Mouse (Mus musculus): ENCODE results near the gene Ryr2.

- TF ChIP-seq CTCF (IDR thresholded peaks at IDR 0.05; ENCODE audit: borderline replicate concordance, extremely low read depth, insufficient read depth, insufficient read length) (peak; percentile 23; the same call in 1 of the 2 replicates), POLR2A (IDR thresholded peaks at IDR 0.05; ENCODE audit: borderline replicate concordance, extremely low read depth, insufficient read depth, insufficient read length, poor library complexity, severe bottlenecking) (no peak)
Observed at GRCm38 (mm10) chr13:12105830-12106628, 716 bp downstream of the Ryr2 start.
